ENCODE assay signal across 10 mouse cellular contexts in genomic region chr11:96304381-96305195, GRCm38 (mm10). TPM values are rescaled to one million over a fixed set of nuclear protein-coding genes. Genes with fewer than 3 reads are reported as not detected.
DNase-seq lines count a peak whose midpoint lies in the region; ATAC-seq lines count a peak whose summit lies in the region.
"Had no signal": no experiment of that assay in that cellular context is flagged by ENCODE, and none has a peak within 500 bp of the region (broad histone marks: within the 10 kb centered on the region; RNA-seq: fewer than 3 reads in every experiment).

No protein-coding gene starts in this region.

- H3K4me2 ChIP-seq in heart, embryonic 14.5 days (ENCODE audit: low read length), result peak overlapping the region; percentile 53; the same call in 1 of the 2 replicates
- H3K4me2 ChIP-seq in hindbrain, embryonic 15.5 days, result peak overlapping the region; percentile 59
- peak overlapping the region; percentile 100 for H3K4me2 ChIP-seq in neural tube, embryonic 12.5 days (replicated peaks)

- WGBS in heart, embryonic 14.5 days, result 2% methylated on average over 38 of the region's 38 CpGs
- WGBS in hindbrain, embryonic 15.5 days, result under 1% methylated on average over 38 of the region's 38 CpGs
- WGBS in neural tube, embryonic 12.5 days, result under 1% methylated on average over 38 of the region's 38 CpGs

- H3K4me1 ChIP-seq in heart, embryonic 14.5 days (ENCODE audit: control insufficient read depth in 2 of 2, insufficient read depth in 2 of 2, low read length in 2 of 2), result no peaks in the 10 kb centered on the region; a peak in 1 of 4 replicates
- no peaks in the 10 kb centered on the region for H3K4me1 ChIP-seq in hindbrain, embryonic 15.5 days (replicated peaks)
- H3K4me1 ChIP-seq in neural tube, embryonic 12.5 days, result peaks cover 60% of the 10 kb centered on the region

- H3K36me3 ChIP-seq in heart, embryonic 14.5 days (ENCODE audit: control insufficient read depth, insufficient read depth, low read length), result no peaks in the 10 kb centered on the region
- H3K36me3 ChIP-seq in hindbrain, embryonic 15.5 days, result no peaks in the 10 kb centered on the region
- H3K36me3 ChIP-seq in neural tube, embryonic 12.5 days, result peaks cover 26% of the 10 kb centered on the region

- H3K27me3 ChIP-seq in heart, embryonic 14.5 days (ENCODE audit: control insufficient read depth, insufficient read depth, low read length), result peaks cover 100% of the 10 kb centered on the region
- peaks cover 71% of the 10 kb centered on the region for H3K27me3 ChIP-seq in hindbrain, embryonic 15.5 days
- H3K27me3 ChIP-seq in neural tube, embryonic 12.5 days (replicated peaks), result no peaks in the 10 kb centered on the region

- no peak overlapping the region for H3K9ac ChIP-seq in heart, embryonic 14.5 days (ENCODE audit: low read length)
- H3K9ac ChIP-seq in hindbrain, embryonic 15.5 days, result peak overlapping the region; percentile 54
- H3K9ac ChIP-seq in neural tube, embryonic 12.5 days, result peak overlapping the region; percentile 100

- no peak overlapping the region for H3K27ac ChIP-seq in heart, embryonic 14.5 days (replicated peaks in 1 of 2; ENCODE audit: control insufficient read depth in 1 of 2, insufficient read depth in 1 of 2, low read depth in 2 of 2, low read length in 2 of 2)
- H3K27ac ChIP-seq in hindbrain, embryonic 15.5 days (replicated peaks), result peak overlapping the region; percentile 96
- H3K27ac ChIP-seq in neural tube, embryonic 12.5 days, result peak overlapping the region; percentile 99

- DNase-seq in heart, postnatal 4 days, result no peak
- DNase-seq in kidney, postnatal 14 days, result peak; percentile 53
- DNase-seq in right cerebral cortex, postnatal 10 days (ENCODE audit: low spot score in 2 of 2), result no peak
- no peak for DNase-seq in cerebellum, postnatal 10 days
- no peak for DNase-seq in urinary bladder, postnatal 25 days (ENCODE audit: low spot score)
- DNase-seq: midbrain, embryonic 14.5 days had no signal

- no peak overlapping the region for H3K4me3 ChIP-seq in heart, embryonic 14.5 days (ENCODE audit: control insufficient read depth in 1 of 2, insufficient read depth in 1 of 2, low read depth in 1 of 2, low read length in 2 of 2)
- peak overlapping the region; percentile 47 for H3K4me3 ChIP-seq in hindbrain, embryonic 15.5 days
- H3K4me3 ChIP-seq in neural tube, embryonic 12.5 days, result peak overlapping the region; percentile 99

- no peaks in the 10 kb centered on the region for H3K9me3 ChIP-seq in heart, embryonic 14.5 days (ENCODE audit: control insufficient read depth, low read length)
- no peaks in the 10 kb centered on the region for H3K9me3 ChIP-seq in hindbrain, embryonic 15.5 days
- no peaks in the 10 kb centered on the region for H3K9me3 ChIP-seq in neural tube, embryonic 12.5 days

- ATAC-seq in heart, embryonic 14.5 days (ENCODE audit: insufficient number of reproducible peaks, insufficient read depth, low FRiP score, low read depth), result no peak
- no peak for ATAC-seq in hindbrain, embryonic 15.5 days (ENCODE audit: low FRiP score, low read depth)
- no peak for ATAC-seq in neural tube, embryonic 12.5 days (ENCODE audit: low FRiP score, low read depth)

RNA-seq across cellular contexts. Expression of gene Hoxb5, which starts 1.5 kb away (rescaled TPM):
- 0.27 TPM in 1 of 2 replicates, not detected in the other for polyA plus RNA-seq in heart, embryonic 14.5 days (2014; fragmentation: Nextera tagmentation; extraction: Ambion mirVana)
- under 1 TPM in 1 of 2 experiments, not detected in 1; 0.32 TPM for total RNA-seq in heart, postnatal 4 days (2021)
- 115 and 140 TPM in 2 replicates for polyA plus RNA-seq in hindbrain, embryonic 15.5 days (2015; fragmentation: Nextera tagmentation; extraction: Ambion mirVana)
- 79.2 and 94.7 TPM in 2 replicates for polyA plus RNA-seq in neural tube, embryonic 12.5 days (2016; fragmentation: Nextera tagmentation; extraction: Ambion mirVana)
- total RNA-seq: common myeloid progenitor, adult 5-6 weeks had no signal
- polyA plus RNA-seq: midbrain, embryonic 14.5 days had no signal

RNA-seq across cellular contexts. Expression of gene Hoxb6, which starts 12.3 kb away (rescaled TPM):
- polyA plus RNA-seq in heart, embryonic 14.5 days (2014; fragmentation: Nextera tagmentation; extraction: Ambion mirVana), result not detected in 2 replicates
- total RNA-seq in heart, postnatal 4 days (2021), result not detected
- 52.1 and 66.7 TPM in 2 replicates for polyA plus RNA-seq in hindbrain, embryonic 15.5 days (2015; fragmentation: Nextera tagmentation; extraction: Ambion mirVana)
- polyA plus RNA-seq in neural tube, embryonic 12.5 days (2016; fragmentation: Nextera tagmentation; extraction: Ambion mirVana), result 145 and 151 TPM in 2 replicates
- total RNA-seq: common myeloid progenitor, adult 5-6 weeks had no signal
- polyA plus RNA-seq: midbrain, embryonic 14.5 days had no signal

RNA-seq across cellular contexts. Expression of gene Hoxb4, which starts 13.5 kb away (rescaled TPM):
- polyA plus RNA-seq in heart, embryonic 14.5 days (2014; fragmentation: Nextera tagmentation; extraction: Ambion mirVana), result 0.09 and 0.15 TPM in 2 replicates
- total RNA-seq in heart, postnatal 4 days (2021), result 1 to 10 TPM in 1 of 2 experiments, under 1 TPM in 1; 0.74 to 1.0 TPM
- polyA plus RNA-seq in hindbrain, embryonic 15.5 days (2015; fragmentation: Nextera tagmentation; extraction: Ambion mirVana), result 3.5 and 3.8 TPM in 2 replicates
- 10.2 and 15.1 TPM in 2 replicates for polyA plus RNA-seq in neural tube, embryonic 12.5 days (2016; fragmentation: Nextera tagmentation; extraction: Ambion mirVana)
- polyA plus RNA-seq: midbrain, embryonic 14.5 days had no signal

RNA-seq across cellular contexts. Expression of gene Hoxb7, which starts 18.2 kb away (rescaled TPM):
- 0.36 TPM in 1 of 2 replicates, not detected in the other for polyA plus RNA-seq in heart, embryonic 14.5 days (2014; fragmentation: Nextera tagmentation; extraction: Ambion mirVana)
- under 1 TPM in 1 of 2 experiments, not detected in 1; 0.24 TPM for total RNA-seq in heart, postnatal 4 days (2021)
- 26.5 and 33.6 TPM in 2 replicates for polyA plus RNA-seq in hindbrain, embryonic 15.5 days (2015; fragmentation: Nextera tagmentation; extraction: Ambion mirVana)
- polyA plus RNA-seq in neural tube, embryonic 12.5 days (2016; fragmentation: Nextera tagmentation; extraction: Ambion mirVana), result 97.1 and 101 TPM in 2 replicates
- total RNA-seq: common myeloid progenitor, adult 5-6 weeks had no signal
- polyA plus RNA-seq: midbrain, embryonic 14.5 days had no signal

RNA-seq across cellular contexts. Expression of gene Hoxb3, which starts 18.5 kb away (rescaled TPM):
- 0.31 and 0.43 TPM in 2 replicates for polyA plus RNA-seq in heart, embryonic 14.5 days (2014; fragmentation: Nextera tagmentation; extraction: Ambion mirVana)
- 1 to 10 TPM; 1.4 to 1.5 TPM for total RNA-seq in heart, postnatal 4 days (2021)
- polyA plus RNA-seq in hindbrain, embryonic 15.5 days (2015; fragmentation: Nextera tagmentation; extraction: Ambion mirVana), result 12.8 and 13.2 TPM in 2 replicates
- 21.2 and 26.5 TPM in 2 replicates for polyA plus RNA-seq in neural tube, embryonic 12.5 days (2016; fragmentation: Nextera tagmentation; extraction: Ambion mirVana)
- polyA plus RNA-seq: midbrain, embryonic 14.5 days had no signal

Comparison
In these comparisons a context has a peak if more than half of its experiments do, and no peak if none do; other contexts are left out.
1. H3K27ac ChIP-seq: peak in hindbrain, embryonic 15.5 days (single experiment) and neural tube, embryonic 12.5 days (single experiment); none in heart, embryonic 14.5 days (0 of 2).
2. H3K4me3 ChIP-seq: peak in hindbrain, embryonic 15.5 days (single experiment) and neural tube, embryonic 12.5 days (single experiment); none in heart, embryonic 14.5 days (0 of 2).
3. RNA of gene Hoxb5, which starts 1.5 kb away (polyA plus RNA-seq): 115 to 140 TPM in hindbrain, embryonic 15.5 days and 79.2 to 94.7 TPM in neural tube, embryonic 12.5 days; 0.27 TPM in heart, embryonic 14.5 days; every median in the first group is over 10 times any median in the second.
4. RNA of gene Hoxb6, which starts 12.3 kb away (polyA plus RNA-seq): 145 to 151 TPM in neural tube, embryonic 12.5 days and 52.1 to 66.7 TPM in hindbrain, embryonic 15.5 days; not detected in heart, embryonic 14.5 days; every median in the first group is over 10 times any median in the second.
5. Peak in every context shown above with its lines, with median percentiles within 50 percentile points of each other: H3K4me2 ChIP-seq.